Mouse (Mus musculus): ENCODE results near the gene Ss18l2. TPM values are rescaled to one million over a fixed set of nuclear protein-coding genes. Genes with fewer than 3 reads are reported as not detected.
A peak's percentile ranks its signal among the peaks of the same experiment; 100 is the strongest.

Ss18l2 gene
- 10 to 100 TPM; 59.3 to 65.0 TPM for polyA plus RNA-seq (2017; shearing (Covaris generic))

GRCm38 (mm10) chr9:121709898-121710583, at the start of gene Ss18l2:
Gene Ss18l2 (plus strand): TSS chr9:121710329.
- peak; percentile 91 for ATAC-seq

GRCm38 (mm10) chr9:121663467-121663866, 46.7 kb upstream of the Ss18l2 start:
- no peak for ATAC-seq

GRCm38 (mm10) chr9:121664104-121664503, 46.0 kb upstream of the Ss18l2 start:
- ATAC-seq: no peak

GRCm38 (mm10) chr9:121666957-121667630, 43.0 kb upstream of the Ss18l2 start:
- ATAC-seq: no peak

- no peak for ATAC-seq
These were observed 42.3 kb upstream of the Ss18l2 start for GRCm38 (mm10) chr9:121667822-121668221.

- peak; percentile 67 for ATAC-seq
These were observed 40.8 kb upstream of the Ss18l2 start for GRCm38 (mm10) chr9:121669348-121669791.

- no peak for ATAC-seq
These were observed 38.8 kb upstream of the Ss18l2 start for GRCm38 (mm10) chr9:121671300-121671699.

GRCm38 (mm10) chr9:121672311-121672710, 37.8 kb upstream of the Ss18l2 start:
- no peak for ATAC-seq

GRCm38 (mm10) chr9:121673716-121674115, 36.4 kb upstream of the Ss18l2 start:
- no peak for ATAC-seq

GRCm38 (mm10) chr9:121675011-121675410, 35.1 kb upstream of the Ss18l2 start:
- ATAC-seq: peak; percentile 87

- peak; percentile 11 for ATAC-seq
These were observed 34.6 kb upstream of the Ss18l2 start for GRCm38 (mm10) chr9:121675556-121675955.

GRCm38 (mm10) chr9:121677069-121677468, 33.1 kb upstream of the Ss18l2 start:
- peak; percentile 29 for ATAC-seq

GRCm38 (mm10) chr9:121677476-121677875, 32.7 kb upstream of the Ss18l2 start:
- ATAC-seq: no peak

- ATAC-seq: no peak
These were observed 30.6 kb upstream of the Ss18l2 start for GRCm38 (mm10) chr9:121679549-121679948.

GRCm38 (mm10) chr9:121681191-121681590, 28.9 kb upstream of the Ss18l2 start:
- no peak for ATAC-seq

GRCm38 (mm10) chr9:121682037-121682680, 28.0 kb upstream of the Ss18l2 start:
- ATAC-seq: peak; percentile 90

GRCm38 (mm10) chr9:121684702-121685101, 25.4 kb upstream of the Ss18l2 start:
- no peak for ATAC-seq

- no peak for ATAC-seq
These were observed 19.9 kb upstream of the Ss18l2 start for GRCm38 (mm10) chr9:121690200-121690651.

GRCm38 (mm10) chr9:121690734-121691133, 19.4 kb upstream of the Ss18l2 start:
- ATAC-seq: no peak

GRCm38 (mm10) chr9:121694736-121695135, 15.4 kb upstream of the Ss18l2 start:
- ATAC-seq: no peak

- ATAC-seq: no peak
These were observed 13.5 kb upstream of the Ss18l2 start for GRCm38 (mm10) chr9:121696626-121697025.

- ATAC-seq: no peak
These were observed 12.7 kb upstream of the Ss18l2 start for GRCm38 (mm10) chr9:121697150-121698049.
